Mouse (Mus musculus) forebrain, embryonic 12.5 days (tissue): ENCODE data around the gene 1700016K19Rik. TPM values are rescaled to one million over a fixed set of nuclear protein-coding genes. Genes with fewer than 3 reads are reported as not detected.

Experiments used
- ATAC-seq: fragments of 200-750 bp; cut with Nextera tagmentation; 2 replicates; pipeline ENCODE4 v1.8.0; 2017; ENCODE audit warnings: moderate TSS enrichment; ENCODE audit not compliant: low FRiP score
- H3K27ac ChIP-seq: fragments of 300-500 bp; sonication (generic); 2 replicates; pipeline ENCODE4 v1.5.1; 2016; ENCODE audit warnings: mild to moderate bottlenecking
- H3K27me3 ChIP-seq: fragments of 300-500 bp; sonication (generic); 2 replicates; pipeline ENCODE4 v1.6.1; 2016; ENCODE audit warnings: mild to moderate bottlenecking
- H3K36me3 ChIP-seq: fragments of 300-500 bp; sonication (generic); replicated peaks from 2 replicates; pipeline ENCODE4 v1.6.1; 2016; ENCODE audit warnings: mild to moderate bottlenecking
- H3K4me1 ChIP-seq: fragments of 300-500 bp; sonication (generic); 2 replicates; pipeline ENCODE4 v1.6.1; 2016
- H3K4me2 ChIP-seq: fragments of 300-500 bp; sonication (generic); 2 replicates; pipeline ENCODE4 v1.6.1; 2016; ENCODE audit warnings: mild to moderate bottlenecking, moderate library complexity
- H3K4me3 ChIP-seq: fragments of 300-500 bp; sonication (generic); replicated peaks from 2 replicates; pipeline ENCODE4 v1.5.1; 2016; ENCODE audit warnings: mild to moderate bottlenecking
- H3K9ac ChIP-seq: fragments of 300-500 bp; sonication (generic); 2 replicates; pipeline ENCODE4 v1.6.1; 2016; ENCODE audit warnings: mild to moderate bottlenecking
- H3K9me3 ChIP-seq: fragments of 300-500 bp; sonication (generic); 2 replicates; pipeline ENCODE4 v1.6.1; 2016
- WGBS: fragments of 180-500 bp; shearing (Covaris S2); methylation state at CpG from one replicate; pipeline ENCODE4 v1.1.7; 2016; 5-methylcytosine and 5-hydroxymethylcytosine counted together
- polyA plus RNA-seq: library from polyadenylated mRNA; unstranded; fragments of >200 nt; fragmentation: Nextera tagmentation; extraction: Ambion mirVana; gene quantifications from 2 replicates; pipeline ENCODE4 v1.2.1, GENCODE M21; 2016

Gene 1700016K19Rik
- polyA plus RNA-seq, 1 experiment from 2014 or later: 1.4 TPM

DNA sequence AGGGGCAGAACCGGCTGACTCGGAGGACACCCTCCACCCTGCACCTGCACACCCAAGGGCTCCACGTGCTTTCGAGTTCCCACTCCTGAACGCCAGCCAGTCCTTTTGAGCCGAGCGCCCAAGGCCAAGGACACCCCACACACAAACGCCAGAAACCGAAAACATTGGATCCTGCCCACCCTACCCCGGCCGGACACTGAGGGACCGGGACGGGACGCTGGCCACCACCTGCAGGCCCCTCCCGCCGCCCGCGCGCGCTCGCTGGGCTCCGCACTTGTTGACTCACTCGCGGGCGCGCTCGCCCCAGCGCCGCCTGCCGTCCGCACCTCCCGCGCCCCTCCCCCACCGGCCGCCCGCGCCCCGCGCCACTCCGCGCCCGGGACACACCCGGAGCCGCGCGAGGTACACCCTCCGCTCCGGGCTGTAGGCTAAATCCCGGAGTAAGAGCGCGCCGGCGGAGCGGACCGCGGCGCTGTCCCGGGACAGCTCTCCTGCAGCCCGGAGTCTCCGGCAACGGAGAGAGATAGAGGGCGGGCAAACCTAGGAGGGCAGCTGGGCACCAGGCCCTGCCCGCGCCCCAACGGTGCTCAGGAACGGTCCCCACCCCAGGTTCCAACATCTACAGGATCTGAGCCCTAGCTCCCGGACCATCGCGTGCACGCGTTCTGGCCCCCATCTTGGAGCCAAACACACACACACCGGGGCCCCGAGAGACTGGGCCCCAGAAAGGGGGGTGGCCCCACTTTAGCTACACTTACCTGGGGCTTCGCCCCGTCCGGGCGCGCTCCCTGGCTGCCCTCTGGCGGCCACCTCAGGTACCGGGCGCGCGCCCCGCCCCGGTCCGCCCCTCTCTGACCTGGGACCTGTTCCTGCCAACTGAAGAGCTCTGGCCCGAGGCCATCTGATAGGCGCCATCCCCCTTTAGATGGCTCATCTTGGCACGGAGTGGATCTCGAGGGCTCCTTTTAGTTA lies 33.0 kb upstream of the 1700016K19Rik start:
- H3K9me3 ChIP-seq: no peaks in the 10 kb centered on the region
- H3K36me3 ChIP-seq: no peaks in the 10 kb centered on the region
- WGBS: under 1% methylated on average over 89 of the region's 90 CpGs
- H3K4me2 ChIP-seq: peak overlapping the region; percentile 96
- H3K4me1 ChIP-seq: peaks cover 49% of the 10 kb centered on the region
- ATAC-seq: peak; percentile 64
- peaks cover 49% of the 10 kb centered on the region for H3K27me3 ChIP-seq
- H3K27ac ChIP-seq: no peak overlapping the region
- H3K9ac ChIP-seq: peak overlapping the region; percentile 68
- H3K4me3 ChIP-seq: peak overlapping the region; percentile 65

DNA sequence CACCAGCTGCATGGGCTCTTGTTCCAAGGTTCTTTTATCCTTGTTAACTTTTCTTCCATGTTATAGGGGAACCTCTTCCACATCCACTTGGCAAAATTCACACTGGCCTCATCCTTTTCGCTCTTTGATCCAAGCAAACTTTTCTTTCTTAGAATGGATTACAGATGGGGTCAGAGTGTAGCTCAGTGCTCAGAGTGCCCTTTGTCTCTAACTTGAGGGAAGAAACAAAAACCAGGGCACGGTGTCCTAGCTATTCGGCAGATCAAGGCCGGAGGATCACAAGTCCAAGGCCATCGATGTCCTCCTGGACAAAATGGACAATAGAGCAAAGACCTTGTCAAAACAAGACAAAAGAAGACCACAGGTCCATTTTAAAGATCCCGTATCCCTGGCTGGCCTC lies 31.0 kb upstream of the 1700016K19Rik start:
- H3K4me3 ChIP-seq: no peak overlapping the region
- no peaks in the 10 kb centered on the region for H3K36me3 ChIP-seq
- no peak overlapping the region for H3K27ac ChIP-seq
- no peak for ATAC-seq
- no peak overlapping the region for H3K4me2 ChIP-seq
- no peaks in the 10 kb centered on the region for H3K9me3 ChIP-seq
- peaks cover 48% of the 10 kb centered on the region for H3K27me3 ChIP-seq
- H3K4me1 ChIP-seq: peaks cover 35% of the 10 kb centered on the region
- WGBS: 82% methylated on average over 6 of the region's 6 CpGs
- no peak overlapping the region for H3K9ac ChIP-seq

DNA sequence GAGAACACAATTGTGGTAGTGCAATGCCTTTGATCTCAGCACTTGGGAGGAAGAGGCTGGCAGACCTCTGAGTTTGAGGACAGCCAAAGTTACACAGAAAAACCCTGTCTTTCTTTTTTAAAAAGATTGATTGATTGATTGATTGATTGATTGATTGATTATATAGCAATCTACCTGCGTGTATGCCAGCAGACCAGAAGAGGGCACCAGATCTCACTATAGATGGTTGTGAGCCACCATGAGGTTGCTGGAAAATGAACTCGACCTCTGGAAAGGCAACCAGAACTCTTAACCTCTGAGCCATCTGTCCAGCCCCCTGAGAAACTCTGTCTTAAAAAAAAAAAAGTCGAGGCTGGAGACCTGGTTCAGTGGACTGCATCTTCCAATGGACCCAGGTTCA lies 29.1 kb upstream of the 1700016K19Rik start:
- WGBS: 23% methylated on average over 3 of the region's 3 CpGs
- H3K27me3 ChIP-seq: peaks cover 36% of the 10 kb centered on the region
- no peak overlapping the region for H3K4me2 ChIP-seq
- H3K4me1 ChIP-seq: peaks cover 16% of the 10 kb centered on the region
- H3K4me3 ChIP-seq: no peak overlapping the region
- no peaks in the 10 kb centered on the region for H3K36me3 ChIP-seq
- ATAC-seq: no peak
- H3K9me3 ChIP-seq: no peaks in the 10 kb centered on the region
- H3K27ac ChIP-seq: no peak overlapping the region
- no peak overlapping the region for H3K9ac ChIP-seq

DNA sequence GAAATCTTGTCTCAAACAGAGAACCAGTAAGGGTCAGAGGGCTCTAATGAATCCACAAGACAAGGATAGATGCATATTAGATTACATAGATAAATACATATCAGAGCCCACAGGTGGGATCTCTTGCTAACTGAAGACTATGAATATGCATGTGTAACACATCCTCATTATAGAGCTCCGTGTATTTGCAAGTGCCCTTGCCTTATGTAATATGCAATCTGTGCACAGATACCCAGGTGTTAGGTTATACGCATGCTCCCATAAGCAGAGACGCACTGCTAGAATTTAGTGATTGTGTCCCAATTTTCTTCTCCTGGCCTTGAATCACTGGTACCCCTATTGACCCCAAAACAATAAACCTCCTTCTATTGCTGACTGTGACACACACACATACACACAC lies 27.5 kb upstream of the 1700016K19Rik start:
- Histone ChIP-seq H3K36me3 (no peaks in the 10 kb centered on the region), H3K27me3 (peaks cover 30% of the 10 kb centered on the region), H3K9me3 (no peaks in the 10 kb centered on the region), H3K4me2 (no peak overlapping the region), H3K9ac (no peak overlapping the region), H3K27ac (no peak overlapping the region), H3K4me1 (peaks cover under 1% of the 10 kb centered on the region; the same call in 1 of the 2 replicates), H3K4me3 (no peak overlapping the region)
- ATAC-seq: no peak
- 82% methylated on average over 3 of the region's 3 CpGs for WGBS

DNA sequence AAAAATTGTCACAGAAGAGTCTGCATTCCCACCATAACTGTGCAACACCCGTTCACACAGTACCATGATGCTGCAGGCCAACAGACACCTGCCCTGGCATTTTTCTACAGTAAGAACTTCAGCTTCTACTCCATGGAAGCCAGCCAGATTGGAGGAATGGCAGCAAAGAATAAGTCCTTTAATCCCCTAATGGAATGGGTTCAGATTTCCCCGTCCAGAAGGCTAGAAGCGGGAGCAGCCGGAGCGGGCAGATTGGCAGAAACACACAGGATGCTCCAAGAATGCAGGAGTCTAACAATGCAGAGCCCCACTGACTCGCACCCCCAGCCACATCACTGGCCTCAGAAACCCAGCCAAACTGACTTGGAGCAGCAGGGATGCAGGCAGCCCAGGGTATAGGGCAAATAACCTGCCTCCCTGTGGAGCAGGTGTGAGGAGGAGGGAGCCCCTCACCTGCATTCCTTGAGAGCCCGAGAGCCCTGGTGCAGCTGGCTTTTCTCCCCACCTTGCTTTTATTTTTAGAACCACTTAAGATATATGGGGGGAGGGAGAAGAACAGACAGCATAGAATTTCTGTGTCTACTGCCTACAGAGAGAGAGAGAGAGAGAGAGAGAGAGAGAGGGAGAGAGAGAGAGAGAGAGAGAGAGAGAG lies 26.7 kb upstream of the 1700016K19Rik start:
- no peak overlapping the region for H3K27ac ChIP-seq
- H3K36me3 ChIP-seq: no peaks in the 10 kb centered on the region
- H3K9me3 ChIP-seq: no peaks in the 10 kb centered on the region
- ATAC-seq: no peak
- H3K9ac ChIP-seq: no peak overlapping the region
- H3K4me3 ChIP-seq: no peak overlapping the region
- H3K4me2 ChIP-seq: no peak overlapping the region
- peaks cover 25% of the 10 kb centered on the region for H3K27me3 ChIP-seq
- 33% methylated on average over 7 of the region's 7 CpGs for WGBS
- H3K4me1 ChIP-seq: no peaks in the 10 kb centered on the region

DNA sequence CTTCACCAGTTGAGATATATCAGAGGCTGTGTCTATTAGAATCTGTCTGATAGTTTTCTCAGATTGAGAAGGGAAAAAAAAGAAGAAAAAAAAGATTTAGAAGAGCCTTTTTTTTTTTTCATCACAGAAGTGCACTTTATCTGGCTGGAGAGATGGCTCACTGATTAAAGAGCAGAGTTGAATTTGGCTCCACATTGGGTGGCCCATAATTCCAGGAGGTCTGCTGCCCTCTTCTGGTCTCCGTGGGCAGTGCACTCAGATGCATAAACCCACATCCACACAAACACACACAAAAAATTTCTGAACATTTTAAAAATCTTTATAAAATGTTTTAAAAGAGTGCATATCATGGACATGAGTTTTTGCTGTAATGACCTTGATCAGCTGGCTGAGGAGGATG lies 25.7 kb upstream of the 1700016K19Rik start:
- Histone ChIP-seq H3K27me3 (0 out of 2 replicates have a peak, but pooled peaks cover 16% of the 10 kb centered on the region), H3K9me3 (no peaks in the 10 kb centered on the region), H3K36me3 (no peaks in the 10 kb centered on the region), H3K4me1 (no peaks in the 10 kb centered on the region), H3K9ac (no peak overlapping the region), H3K4me2 (no peak overlapping the region), H3K27ac (no peak overlapping the region), H3K4me3 (no peak overlapping the region)
- WGBS: 83% methylated on average over 1 of the region's 1 CpGs
- no peak for ATAC-seq

DNA sequence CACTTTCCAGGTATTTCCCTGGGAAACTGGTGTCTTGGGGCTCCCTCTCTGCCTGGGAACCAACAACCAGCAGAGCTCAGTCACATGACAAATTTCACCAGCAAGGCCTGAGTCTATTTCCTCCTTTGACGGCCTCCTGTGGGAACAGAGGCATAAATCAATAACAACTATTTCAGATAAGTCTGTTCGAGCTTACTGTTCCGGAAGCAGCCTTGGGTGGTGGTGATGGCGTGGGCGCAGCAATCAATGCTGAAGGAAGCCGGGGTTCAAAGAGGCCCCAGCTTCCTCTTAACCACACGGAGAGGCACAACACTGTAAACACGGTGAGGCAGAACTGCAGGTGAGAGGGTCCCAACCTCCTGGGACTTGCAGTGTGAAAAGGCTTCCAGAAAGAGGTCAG lies 23.0 kb upstream of the 1700016K19Rik start:
- ATAC-seq: no peak
- H3K4me3 ChIP-seq: no peak overlapping the region
- 83% methylated on average over 8 of the region's 8 CpGs for WGBS
- H3K27ac ChIP-seq: no peak overlapping the region
- no peaks in the 10 kb centered on the region for H3K4me1 ChIP-seq
- H3K9me3 ChIP-seq: no peaks in the 10 kb centered on the region
- 0 out of 2 replicates have a peak, but pooled peaks cover 4% of the 10 kb centered on the region for H3K27me3 ChIP-seq
- no peaks in the 10 kb centered on the region for H3K36me3 ChIP-seq
- H3K9ac ChIP-seq: no peak overlapping the region
- H3K4me2 ChIP-seq: no peak overlapping the region

DNA sequence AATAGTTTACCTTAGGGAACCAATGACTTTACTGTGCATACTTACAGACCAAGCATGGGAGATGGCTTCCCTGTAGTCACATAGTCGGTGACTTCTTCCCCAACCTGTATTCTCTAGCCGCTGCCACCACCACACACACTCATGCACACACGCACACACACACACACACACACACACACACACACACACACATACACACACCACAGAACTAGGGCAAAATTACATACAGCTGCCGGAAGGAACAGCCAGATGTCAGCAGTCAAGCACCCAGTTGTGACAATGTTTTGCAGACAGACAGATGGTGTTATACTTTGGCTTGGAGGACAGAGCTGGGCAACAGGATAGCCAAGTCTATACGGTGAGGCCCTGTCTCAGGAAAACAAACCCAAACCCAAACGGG lies 21.7 kb upstream of the 1700016K19Rik start:
- no peak for ATAC-seq
- WGBS: 86% methylated on average over 6 of the region's 6 CpGs
- Histone ChIP-seq H3K27me3 (no peaks in the 10 kb centered on the region), H3K4me3 (no peak overlapping the region), H3K9ac (no peak overlapping the region), H3K36me3 (no peaks in the 10 kb centered on the region), H3K9me3 (no peaks in the 10 kb centered on the region), H3K4me2 (no peak overlapping the region), H3K27ac (no peak overlapping the region), H3K4me1 (no peaks in the 10 kb centered on the region)

DNA sequence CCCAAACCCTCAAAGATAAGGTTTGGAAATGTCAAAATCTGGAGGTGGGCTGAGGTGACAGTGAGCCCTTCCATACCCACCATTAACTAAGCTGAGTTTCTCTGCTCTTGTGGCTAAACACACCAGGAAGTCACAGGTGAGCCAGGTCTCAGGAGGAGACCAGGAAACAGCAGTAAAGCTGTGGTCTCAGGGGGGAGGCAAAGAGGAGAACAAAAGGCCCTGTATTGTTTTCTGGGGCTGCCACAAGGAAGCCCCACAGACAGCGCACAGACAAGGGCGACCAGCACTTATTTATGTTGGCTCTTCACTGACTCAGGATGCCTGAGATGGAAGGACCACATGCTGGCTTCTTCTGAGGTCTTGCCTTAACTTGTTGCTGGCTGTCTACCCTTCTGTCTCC lies 19.3 kb upstream of the 1700016K19Rik start:
- H3K4me2 ChIP-seq: no peak overlapping the region
- 42% methylated on average over 2 of the region's 2 CpGs for WGBS
- no peak overlapping the region for H3K9ac ChIP-seq
- H3K4me1 ChIP-seq: no peaks in the 10 kb centered on the region
- no peak overlapping the region for H3K4me3 ChIP-seq
- ATAC-seq: no peak
- no peaks in the 10 kb centered on the region for H3K36me3 ChIP-seq
- H3K27me3 ChIP-seq: no peaks in the 10 kb centered on the region
- H3K27ac ChIP-seq: no peak overlapping the region
- H3K9me3 ChIP-seq: no peaks in the 10 kb centered on the region

DNA sequence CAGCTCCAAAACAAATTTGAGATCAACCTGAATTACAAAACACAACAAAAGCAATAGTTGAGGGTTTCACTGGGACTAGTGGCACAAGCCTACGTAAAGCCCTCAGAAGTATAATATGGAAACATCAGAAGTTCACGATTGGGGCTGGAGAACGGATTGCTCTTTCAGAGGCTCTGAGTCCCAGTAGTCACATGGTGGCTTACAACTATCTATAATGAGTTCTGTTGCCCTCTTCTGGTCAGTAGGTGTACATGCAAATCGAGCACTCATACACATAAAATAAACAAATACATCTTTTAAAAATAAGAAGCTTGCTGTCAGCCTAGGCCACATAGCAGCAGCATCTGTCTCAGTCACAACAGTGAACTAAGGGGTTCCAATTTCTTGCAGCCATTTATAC lies 16.5 kb upstream of the 1700016K19Rik start:
- H3K4me3 ChIP-seq: no peak overlapping the region
- no peak overlapping the region for H3K27ac ChIP-seq
- no peak overlapping the region for H3K9ac ChIP-seq
- ATAC-seq: no peak
- no peaks in the 10 kb centered on the region for H3K27me3 ChIP-seq
- no peaks in the 10 kb centered on the region for H3K4me1 ChIP-seq
- no peaks in the 10 kb centered on the region for H3K9me3 ChIP-seq
- no peaks in the 10 kb centered on the region for H3K36me3 ChIP-seq
- 74% methylated on average over 4 of the region's 4 CpGs for WGBS
- no peak overlapping the region for H3K4me2 ChIP-seq

DNA sequence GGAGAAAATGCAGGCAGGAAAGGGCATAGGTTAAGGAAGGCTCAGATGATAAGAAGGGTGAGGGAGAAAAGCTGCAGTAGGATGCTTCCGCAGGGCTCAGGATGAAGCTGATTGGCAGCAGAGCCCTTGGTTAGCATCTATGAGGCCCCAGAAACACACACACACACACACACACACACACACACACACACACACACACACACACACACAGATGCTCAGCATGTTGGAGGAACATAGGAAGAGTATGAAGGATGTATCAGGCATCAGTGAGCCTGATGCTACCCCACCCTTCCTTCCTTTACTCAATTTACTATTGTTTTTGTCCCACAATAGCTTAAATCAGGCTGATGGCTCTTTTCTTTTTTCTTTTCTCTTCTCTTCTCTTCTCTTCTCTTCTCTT lies 15.1 kb upstream of the 1700016K19Rik start:
- WGBS: 82% methylated on average over 1 of the region's 1 CpGs
- H3K27me3 ChIP-seq: no peaks in the 10 kb centered on the region
- no peak overlapping the region for H3K4me2 ChIP-seq
- H3K9me3 ChIP-seq: no peaks in the 10 kb centered on the region
- ATAC-seq: no peak
- no peak overlapping the region for H3K27ac ChIP-seq
- H3K4me1 ChIP-seq: no peaks in the 10 kb centered on the region
- H3K4me3 ChIP-seq: no peak overlapping the region
- no peak overlapping the region for H3K9ac ChIP-seq
- no peaks in the 10 kb centered on the region for H3K36me3 ChIP-seq

DNA sequence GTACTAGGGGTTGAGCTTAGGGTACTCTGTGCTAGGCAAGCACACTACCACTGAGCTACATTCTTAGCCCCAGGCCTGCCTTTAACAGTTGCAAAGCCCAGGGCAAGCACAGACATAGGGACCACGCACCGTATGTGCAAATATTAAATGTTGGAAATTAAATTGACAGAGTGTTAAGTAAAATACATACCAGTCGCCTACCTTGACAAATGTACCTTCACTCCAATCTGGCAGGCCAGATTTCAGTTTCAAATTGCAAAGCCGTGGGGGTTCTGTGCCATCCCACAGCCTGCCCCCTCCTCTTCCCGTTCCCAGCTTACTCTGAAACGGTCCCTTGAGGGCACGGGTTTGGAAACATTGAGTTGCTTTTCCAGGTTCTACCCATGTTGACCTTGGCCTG lies 13.8 kb upstream of the 1700016K19Rik start:
- no peak overlapping the region for H3K27ac ChIP-seq
- no peaks in the 10 kb centered on the region for H3K27me3 ChIP-seq
- H3K4me2 ChIP-seq: no peak overlapping the region
- H3K4me1 ChIP-seq: no peaks in the 10 kb centered on the region
- WGBS: 89% methylated on average over 7 of the region's 7 CpGs
- no peak for ATAC-seq
- H3K9me3 ChIP-seq: no peaks in the 10 kb centered on the region
- H3K36me3 ChIP-seq: no peaks in the 10 kb centered on the region
- H3K4me3 ChIP-seq: no peak overlapping the region
- H3K9ac ChIP-seq: no peak overlapping the region
